Mouse (Mus musculus) spleen, postnatal 10 days (tissue): ENCODE data around the gene Fat4.

Experiments used
- DNase-seq, 2 experiments: peaks; one replicate each; pipeline ENCODE4 v3.0.0; 2021 to 2022; ENCODE audit warnings: low spot score in 2 of 2

Gene Fat4

DNA sequence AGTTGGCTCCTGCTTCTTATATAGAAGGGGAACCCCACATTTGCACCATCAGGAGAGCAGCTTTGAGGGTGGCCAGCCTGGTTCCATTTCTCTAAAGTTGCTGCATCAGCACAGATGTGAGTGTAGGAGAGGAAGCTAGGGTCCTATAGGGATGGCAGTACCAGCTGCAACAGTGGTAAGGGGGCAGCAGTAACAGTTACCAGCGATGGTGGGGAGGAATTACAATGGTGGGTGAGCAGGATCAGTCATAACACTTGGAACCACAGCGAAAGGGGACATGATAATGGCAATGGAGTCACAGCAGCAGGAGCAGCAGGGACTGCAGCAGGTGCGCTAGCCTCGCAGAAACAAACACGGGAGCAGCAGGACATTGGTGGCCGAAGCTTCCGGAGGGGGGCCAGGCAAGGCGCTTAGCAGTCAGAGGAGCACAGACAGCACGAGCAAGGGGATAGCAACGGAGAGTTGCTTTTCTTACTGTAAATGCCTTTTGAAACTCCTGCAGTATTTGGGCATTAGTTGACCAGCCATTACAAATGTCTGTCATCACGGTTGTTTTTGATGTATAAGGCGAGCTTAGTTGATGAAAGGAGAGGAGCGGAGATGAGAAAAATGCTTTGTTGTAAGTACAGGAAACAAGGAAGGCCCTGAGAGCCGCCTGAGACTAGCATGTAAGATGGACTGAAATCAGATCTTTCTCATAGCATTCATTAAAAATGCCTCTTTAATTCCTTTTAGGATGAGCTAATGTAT lies 21.1 kb downstream of the Fat4 start:
- DNase-seq: no peak

DNA sequence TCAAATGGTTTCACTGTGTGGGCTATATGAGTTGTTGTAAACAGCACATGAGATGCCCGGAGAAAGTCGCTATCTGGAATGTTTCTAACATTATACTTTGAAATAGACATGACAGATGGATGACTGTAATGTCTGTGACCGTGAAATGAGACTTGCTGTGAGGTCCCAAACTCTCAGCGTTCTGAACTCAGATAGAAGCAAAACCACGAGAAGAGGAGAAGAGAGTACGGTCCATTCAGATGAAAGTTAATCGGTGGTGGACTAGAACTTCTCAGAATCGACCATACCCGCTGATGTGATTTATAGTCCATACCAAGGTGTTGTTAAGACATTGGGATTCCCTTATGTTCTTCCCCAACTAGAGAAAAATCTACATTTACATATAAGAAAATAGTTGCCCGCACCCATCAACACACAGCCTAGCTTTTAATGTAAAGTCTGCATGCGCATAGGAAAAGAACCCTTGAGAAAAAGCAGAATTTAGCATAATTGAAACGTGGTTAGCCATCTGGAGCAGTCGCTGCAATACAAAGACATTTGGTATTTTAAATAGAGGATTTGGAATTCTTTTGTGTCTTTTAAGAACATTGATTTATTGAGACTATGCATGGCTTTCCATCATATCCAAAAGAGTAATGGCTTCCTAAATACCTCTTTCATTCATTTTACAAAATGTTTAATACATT lies 21.8 kb downstream of the Fat4 start:
- no peak for DNase-seq

DNA sequence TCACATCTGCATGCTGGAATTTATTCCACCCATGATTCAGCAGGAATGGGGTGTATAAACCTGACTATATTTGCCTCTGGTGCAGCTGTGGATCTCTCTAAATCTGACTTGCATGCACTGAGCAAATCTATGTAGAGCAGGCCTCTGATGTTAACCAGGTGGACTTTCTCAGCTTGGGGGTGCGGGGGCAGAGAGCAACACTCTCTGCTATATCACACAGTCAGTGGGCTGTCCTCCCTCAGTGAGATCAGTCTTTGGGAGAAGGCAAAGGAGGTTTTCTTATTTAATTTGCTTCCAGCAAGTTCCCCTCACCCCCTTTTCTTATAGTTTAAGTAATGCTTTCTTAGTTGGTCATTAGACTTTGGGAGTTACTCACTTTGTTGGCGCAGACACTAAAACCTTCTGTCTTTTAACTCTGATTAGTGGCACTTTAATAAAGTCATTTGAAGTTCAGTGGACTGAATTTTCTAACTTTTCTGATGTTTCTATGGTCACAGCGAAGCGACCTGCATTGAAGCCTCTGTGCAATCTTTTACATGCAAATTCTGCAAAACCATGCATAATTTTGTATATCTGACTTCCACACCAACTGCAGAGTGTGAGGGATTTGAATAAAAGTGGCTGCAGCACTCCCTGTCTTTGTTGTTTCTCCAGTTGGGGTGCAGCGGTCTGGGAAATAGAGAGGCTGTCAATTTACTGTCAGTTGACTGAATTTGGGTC lies 26.2 kb downstream of the Fat4 start:
- no peak for DNase-seq

DNA sequence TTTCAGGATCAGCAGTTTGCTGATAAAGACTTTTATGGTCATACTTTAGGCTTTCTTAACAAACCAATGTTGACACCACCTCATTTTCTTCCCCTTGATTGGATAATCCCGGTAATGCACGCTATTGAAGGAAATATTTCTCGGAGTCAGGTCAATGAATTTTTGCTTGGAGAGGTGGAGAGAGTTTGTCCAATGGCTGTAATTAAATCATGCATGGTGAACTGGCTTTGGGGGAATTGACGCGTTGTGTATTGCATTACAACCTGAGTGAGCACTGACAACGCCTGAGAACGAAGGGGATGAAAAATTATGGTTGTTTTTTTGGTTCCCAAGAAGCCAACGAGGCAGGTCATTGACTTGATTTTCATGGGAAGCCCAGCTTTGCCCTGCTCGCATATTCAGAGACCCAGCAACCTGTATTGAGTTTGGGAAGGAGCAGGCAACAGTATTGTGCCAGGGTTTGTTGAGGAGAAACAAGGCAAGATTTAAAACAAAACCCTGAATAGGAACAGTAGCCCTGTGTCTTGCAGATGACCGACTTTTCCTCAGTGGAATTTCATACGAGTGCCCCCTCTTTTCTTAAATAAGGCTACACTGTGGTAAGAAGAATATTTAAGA lies 26.9 kb downstream of the Fat4 start:
- no peak for DNase-seq

DNA sequence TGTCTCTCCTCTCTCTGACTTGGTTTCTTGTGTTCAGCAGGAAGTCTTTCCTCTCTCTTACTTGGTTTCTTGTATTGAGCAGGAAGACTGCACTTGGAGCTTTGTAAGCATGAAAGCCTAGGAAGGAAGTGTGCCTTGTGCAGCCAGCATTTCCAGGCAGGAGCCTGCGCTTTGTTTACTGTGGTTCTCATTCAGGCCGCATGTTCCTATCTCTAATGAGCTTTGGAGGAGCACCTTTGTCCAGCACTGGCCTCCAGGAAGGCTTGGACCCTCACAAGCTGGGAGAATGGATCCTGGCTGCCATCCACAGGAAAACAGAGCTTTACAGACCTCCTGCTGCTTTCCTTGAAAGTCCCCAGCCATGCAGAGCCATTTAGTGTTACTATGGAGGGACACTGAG lies 32.2 kb downstream of the Fat4 start:
- DNase-seq: no peak

DNA sequence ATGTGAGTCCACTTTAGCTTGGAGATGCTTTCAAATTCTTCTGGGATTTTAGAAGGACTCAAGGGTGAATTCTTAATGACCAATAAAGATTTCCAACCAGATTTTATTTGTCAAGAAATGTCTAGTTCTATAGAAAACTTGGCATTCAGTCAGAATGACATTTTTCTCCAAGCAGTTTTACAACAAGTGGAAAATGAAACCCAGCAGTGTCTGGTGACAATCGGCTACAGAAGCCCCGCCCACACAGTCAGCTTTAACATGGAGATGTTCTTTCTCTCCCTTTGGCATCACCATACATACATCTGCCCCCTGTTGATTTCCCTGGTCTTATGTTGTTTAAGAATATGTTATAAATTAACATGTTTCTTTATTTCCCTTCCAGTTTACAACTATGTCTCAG lies 34.3 kb downstream of the Fat4 start:
- no peak for DNase-seq

DNA sequence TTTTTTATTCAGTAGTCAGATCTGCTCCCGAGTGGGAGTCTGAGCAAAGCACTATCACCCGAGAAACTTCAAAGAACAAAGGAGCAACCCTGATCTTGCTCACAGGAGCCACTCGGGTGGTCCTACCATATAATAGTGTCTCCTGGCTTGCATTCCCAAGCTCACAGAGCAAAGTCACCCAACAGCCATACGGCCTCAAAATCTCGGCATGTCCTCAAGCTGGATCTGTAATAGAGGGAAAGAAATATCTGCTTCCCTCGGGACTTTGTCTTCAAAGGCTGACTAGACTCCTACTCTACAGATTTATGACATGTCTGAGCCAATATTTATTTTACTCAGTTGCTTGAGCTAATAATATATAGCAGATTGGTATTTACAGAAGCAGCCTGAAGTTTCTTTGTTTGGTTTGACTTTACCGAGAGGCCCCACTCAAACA lies 36.5 kb downstream of the Fat4 start:
- DNase-seq: no peak

DNA sequence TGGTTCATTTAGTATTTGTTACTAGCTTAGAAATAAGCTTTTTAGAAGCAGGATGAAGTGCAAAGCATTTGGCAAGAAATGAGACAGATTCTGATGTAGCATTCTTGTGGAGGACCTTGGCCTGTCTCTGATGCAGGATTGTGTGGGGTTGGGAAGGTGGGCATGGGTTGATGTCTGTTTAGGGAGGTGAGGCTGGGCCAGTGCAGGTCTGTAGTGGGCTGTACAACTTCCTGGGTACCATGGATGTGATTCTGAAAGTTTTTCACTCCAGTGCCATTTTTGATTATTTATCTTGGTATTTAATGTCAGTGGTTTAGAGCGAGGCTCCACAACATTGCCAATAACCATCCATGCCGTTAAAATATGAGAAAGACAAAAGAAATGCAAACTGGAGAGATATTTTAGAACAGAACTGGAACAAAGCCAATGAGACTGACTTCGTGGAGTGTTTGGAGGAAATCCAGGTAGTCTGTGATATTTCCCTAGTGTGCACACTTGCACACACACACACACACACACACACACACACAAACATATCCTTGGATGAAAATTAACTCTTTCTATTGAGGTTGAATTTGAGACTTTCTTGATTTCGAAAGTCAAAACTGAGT lies 41.4 kb downstream of the Fat4 start:
- no peak for DNase-seq

DNA sequence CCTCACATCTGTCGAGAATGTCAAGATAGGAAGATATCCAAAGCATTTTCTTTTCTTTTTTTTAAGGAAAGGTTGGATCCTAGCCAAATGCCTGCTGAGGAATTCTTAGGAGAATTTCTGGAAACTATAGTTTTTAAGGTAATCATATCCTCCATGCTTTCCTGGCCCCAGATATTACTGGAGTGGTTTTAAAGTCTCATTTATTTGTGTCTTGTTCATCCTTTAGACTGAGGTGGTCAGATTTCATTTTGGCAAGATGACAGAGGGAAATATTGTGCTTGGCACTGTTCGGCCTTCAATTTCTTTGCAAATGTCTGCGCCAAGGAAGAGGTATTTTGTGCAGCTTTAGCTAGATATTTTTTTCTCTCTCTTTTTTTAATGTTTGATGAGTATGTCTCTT lies 42.0 kb downstream of the Fat4 start:
- DNase-seq: no peak

DNA sequence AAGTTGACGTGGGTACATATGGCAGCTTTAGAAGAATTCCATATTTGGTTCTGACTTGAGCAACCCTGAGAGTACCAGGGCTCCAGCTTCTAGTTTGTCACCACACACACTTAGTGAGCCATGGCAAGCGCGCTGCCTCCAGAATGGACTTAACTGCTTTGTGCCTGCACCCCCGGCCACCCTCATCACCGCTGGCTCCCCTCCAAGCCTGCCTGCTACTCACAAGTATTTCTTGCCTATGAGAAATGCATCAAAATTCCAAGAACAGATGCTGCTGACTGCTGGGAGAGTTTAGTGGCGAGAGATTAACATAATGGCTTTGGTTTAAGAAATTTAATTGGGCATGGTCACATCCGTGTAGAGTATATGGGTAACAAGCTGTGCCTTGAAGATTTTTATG lies 48.0 kb downstream of the Fat4 start:
- no peak for DNase-seq

DNA sequence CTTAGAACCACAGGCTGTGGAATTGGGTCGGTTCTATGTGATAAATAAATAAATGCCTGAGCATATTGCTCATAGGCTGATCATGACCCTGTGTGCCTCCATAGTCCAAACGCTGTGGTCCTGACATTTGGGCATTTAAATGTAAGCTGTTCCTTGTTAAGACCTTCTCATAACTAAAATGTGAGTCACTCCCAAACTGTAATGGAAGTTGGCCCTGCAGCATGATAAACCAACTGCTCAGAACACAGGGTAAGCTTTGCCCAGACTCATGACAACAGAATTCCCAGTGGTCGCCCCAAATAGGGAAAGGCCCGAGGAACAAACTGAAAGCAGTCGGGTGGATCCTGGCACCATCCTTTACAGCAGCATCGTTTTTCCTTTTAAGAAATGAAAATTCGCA lies 49.7 kb downstream of the Fat4 start:
- DNase-seq: no peak

DNA sequence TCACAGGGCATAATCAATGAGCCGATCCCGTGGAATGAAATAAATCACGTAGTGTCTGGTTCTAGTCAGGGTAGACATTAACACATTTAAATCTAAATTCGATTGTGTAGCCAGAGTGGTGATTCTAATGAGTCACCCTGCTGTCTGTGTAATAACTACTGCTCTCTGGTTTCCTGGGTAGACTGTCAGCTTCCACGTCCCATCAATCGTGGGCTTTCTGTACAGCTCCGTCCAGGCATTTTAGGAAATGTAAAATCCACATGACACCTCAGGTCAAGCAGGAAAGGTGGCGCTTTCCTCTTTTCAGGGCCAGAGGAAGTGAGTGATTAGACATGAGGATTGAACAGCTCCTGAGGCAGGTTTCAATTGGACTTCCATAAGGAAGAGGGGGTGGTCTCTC lies 50.4 kb downstream of the Fat4 start:
- no peak for DNase-seq

DNA sequence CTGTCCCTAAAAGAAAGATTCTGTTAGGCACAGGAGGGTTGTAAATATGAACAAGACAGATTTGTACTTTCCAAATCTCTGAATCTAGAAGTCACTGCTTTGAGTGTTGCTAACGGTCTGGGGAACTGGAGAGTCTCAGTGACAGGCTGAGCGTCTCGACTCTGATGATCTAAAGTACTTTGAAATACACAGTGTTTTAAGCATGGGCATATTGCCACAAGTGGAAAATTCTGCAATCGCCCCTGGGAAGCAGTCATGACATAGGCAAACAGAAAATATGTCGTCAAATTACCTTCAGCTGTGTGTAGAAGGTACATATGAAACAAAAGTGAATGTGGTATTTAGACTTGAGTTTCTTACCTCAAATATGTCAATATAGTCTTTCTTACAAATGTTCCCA lies 51.4 kb downstream of the Fat4 start:
- no peak for DNase-seq

DNA sequence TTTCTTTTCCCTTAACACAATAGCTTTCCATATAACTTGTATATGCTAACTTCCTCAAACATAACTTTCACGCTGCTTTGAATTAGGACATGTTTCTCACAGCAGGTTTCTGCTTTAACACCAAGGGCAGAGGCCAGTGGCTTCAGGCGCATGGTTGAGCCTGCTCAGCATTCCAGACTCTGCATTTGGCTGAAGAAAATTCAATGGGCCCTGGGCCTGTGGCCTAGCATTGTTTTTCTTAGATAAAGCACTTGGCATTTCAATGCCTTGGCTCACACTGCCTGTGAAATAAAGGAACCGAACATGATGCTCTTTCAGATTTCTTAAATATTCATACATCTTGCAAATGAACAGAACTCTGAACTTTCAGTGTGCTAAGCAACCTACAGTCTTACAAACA lies 52.8 kb downstream of the Fat4 start:
- DNase-seq: no peak

DNA sequence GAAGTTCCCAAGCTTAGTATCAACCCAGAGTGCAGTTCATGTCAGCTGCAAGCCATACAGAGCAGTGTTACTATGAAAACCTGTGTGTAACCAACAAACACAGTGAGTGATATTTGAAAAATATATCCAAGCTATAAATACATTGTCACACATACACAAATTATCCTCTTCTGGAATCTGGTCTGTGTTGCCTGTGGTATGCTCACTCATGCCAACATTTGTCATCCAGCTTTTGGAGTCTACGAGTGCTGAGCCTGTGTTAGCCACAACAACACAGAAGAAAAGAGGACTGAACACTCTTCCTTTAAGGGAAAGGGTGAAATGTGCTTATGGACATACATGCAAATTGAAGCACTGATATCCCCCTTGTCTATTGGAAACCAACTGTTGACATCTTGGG lies 53.6 kb downstream of the Fat4 start:
- DNase-seq: no peak

DNA sequence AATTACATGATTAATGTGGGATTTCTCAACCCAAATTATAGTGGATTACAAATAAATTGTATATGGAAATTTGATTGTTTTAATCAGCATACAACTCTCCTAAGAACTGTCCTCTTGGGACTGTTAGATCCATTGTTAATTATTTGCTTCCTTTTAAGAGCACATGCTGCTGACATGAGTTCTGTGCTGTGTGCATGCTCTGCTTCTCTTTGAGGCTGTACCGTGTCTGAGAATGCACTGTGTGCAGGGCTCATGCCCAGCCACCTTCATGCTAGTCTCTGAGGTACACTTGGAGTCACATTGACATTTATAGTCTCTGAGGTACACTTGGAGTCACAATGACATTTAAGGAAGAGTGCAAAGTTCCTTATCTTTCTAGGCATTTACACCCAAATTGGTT lies 58.4 kb downstream of the Fat4 start:
- no peak for DNase-seq

DNA sequence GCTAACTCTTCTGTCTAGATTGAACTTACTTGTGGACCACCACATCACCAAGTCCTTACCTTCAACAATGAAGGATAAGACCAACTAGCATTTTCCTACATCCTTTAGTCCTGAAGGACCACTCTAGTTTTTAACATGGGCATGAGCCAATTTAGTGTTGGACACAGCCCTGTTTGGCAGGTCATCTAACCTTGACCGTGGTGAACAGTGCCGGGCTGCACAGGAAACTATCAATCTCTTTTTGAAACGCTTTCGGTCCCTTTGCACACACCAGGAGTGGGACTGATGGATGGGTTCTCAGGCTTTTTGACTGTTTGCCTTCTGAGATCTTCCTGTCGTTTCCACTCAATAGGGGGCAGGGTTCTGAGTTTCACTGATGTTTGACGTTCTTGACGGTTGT lies 61.0 kb downstream of the Fat4 start:
- DNase-seq: no peak

DNA sequence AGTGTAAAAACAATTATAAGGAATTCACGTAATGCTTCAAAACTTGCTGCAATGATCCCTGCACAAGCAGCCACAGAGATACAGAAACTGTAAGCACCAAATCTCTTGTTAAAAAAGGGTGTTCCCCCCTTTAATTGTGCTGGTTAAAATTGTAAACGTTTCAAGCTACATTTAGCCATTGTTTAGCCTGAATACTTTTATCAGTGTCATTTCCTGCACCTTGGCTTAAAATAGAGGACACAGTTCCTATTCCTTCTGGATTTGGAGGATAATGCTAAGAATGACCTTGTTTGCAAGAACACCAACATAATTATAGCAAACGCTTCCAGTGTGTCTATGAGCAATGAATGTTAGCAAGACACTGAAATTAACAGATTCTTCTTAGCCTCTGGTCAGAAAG lies 65.9 kb downstream of the Fat4 start:
- no peak for DNase-seq

DNA sequence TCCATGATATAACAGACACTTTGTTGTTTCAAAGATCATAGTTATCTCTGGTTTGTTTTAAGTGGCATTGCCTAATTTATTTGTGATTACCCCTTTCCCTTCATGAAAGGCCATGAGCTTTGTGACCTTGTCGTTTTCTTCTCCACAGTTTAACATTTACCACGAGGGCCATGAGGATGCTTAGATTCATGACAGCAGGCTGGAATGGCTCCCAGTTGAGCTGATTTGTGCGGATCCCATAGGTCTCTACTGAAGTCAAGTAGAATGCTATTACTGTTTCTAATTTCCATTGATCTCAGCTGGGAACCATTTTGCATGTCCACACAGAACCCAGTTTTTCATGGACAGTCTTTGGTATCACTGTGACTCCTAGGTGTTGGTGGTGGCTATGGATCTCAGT lies 67.5 kb downstream of the Fat4 start:
- DNase-seq: no peak

DNA sequence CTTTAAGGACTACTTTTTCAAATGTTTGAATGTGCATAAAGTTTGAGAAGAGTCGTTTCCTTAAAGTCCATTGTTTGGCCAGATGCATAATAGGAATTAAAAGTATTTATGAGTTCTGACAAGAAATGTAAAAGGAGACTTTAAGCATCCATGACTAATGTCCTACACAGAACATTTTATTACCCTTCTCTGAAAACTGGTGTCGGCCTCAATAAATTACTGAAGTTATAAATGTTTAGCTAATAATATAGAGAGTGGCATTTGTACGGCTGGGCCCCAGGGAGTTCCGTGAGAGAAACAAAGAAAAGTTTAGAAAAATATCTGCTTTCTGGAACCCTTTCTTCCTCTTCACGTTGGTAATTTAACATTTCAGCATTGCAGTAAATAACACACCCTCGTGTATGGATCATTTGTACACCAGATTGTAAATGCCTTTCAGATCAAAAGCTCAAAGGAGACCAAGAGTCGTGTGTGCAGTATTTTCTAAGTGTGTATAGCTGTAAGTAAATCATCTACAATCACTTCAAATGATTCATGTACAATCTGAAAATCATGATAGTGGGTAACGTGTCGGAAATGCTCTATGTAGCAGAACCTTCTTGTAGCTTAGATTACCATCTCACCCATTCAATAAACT lies 69.4 kb downstream of the Fat4 start:
- no peak for DNase-seq

DNA sequence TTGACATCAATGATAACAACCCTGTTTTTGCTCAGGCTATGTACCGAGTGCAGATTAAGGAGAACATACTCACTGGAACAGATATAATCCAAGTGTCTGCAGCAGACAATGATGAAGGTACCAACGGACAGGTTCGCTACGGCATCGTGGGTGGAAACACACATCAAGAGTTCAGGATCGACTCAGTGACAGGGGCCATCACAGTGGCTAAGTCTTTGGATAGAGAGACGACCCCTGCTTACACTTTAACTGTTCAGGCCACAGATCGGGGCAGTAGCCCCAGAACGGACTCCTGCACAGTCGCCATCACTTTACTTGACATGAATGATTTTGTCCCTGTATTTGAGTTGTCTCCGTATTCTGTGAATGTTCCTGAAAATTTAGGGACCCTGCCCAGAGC lies 70.4 kb downstream of the Fat4 start:
- no peak for DNase-seq

DNA sequence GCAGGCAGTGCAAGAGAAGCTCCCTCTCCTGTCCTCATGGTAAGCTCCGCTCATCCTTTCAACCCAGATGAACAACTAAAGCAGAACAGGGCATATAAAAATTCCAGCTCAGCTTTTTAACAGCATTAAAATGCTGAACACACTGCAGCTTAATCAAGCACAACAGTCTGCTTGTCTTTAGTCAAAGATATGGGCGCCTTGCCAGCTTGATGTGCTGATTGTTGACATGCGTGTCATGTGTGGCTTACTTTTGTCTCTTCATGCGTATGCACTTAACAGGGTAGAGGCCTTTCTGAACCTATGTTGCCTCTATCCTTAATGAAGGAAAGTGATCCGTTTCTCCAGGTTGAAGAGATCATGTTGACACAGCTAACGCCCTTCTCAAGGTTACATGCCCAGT lies 75.6 kb downstream of the Fat4 start:
- no peak for DNase-seq
